Mouse (Mus musculus): ENCODE results near the gene Hmx3. TPM values are rescaled to one million over a fixed set of nuclear protein-coding genes. Genes with fewer than 3 reads are reported as not detected.

Gene Hmx3
- polyA plus RNA-seq, 1 experiment from 2014 or later: not detected

DNA sequence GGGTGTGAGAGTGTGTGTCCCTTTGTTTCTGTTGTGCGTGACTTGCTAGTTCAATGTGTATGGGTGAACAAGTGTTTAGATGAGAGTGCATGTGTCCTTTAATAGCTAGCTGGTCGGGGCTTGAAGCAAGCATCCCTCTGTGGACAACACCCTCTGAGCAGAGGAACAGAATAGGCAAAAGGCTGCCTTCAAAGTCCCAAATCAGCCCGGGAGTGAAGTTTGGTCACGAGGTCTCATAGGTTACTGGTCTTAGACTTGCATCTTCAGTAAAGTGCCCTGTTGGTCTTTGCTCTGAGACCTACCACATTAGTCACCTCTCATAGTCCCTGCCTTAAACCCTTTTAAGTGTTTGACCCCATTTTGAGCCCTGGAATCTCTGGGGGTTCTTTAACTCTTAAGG is 8.8 kb downstream of the Hmx3 start:
- Histone ChIP-seq H3K27me3 (ENCODE audit: low read depth, poor library complexity, severe bottlenecking) (peaks cover 100% of the 10 kb centered on the region), H3K27ac (replicated peaks) (no peak overlapping the region), H3K4me1 (peaks cover 39% of the 10 kb centered on the region), H3K9me3 (replicated peaks) (no peaks in the 10 kb centered on the region), H3K4me3 (no peak overlapping the region), H3K36me3 (no peaks in the 10 kb centered on the region)
- 2% methylated on average over 4 of the region's 4 CpGs for WGBS
- peak; percentile 35 for DNase-seq (ENCODE audit: low spot score)

DNA sequence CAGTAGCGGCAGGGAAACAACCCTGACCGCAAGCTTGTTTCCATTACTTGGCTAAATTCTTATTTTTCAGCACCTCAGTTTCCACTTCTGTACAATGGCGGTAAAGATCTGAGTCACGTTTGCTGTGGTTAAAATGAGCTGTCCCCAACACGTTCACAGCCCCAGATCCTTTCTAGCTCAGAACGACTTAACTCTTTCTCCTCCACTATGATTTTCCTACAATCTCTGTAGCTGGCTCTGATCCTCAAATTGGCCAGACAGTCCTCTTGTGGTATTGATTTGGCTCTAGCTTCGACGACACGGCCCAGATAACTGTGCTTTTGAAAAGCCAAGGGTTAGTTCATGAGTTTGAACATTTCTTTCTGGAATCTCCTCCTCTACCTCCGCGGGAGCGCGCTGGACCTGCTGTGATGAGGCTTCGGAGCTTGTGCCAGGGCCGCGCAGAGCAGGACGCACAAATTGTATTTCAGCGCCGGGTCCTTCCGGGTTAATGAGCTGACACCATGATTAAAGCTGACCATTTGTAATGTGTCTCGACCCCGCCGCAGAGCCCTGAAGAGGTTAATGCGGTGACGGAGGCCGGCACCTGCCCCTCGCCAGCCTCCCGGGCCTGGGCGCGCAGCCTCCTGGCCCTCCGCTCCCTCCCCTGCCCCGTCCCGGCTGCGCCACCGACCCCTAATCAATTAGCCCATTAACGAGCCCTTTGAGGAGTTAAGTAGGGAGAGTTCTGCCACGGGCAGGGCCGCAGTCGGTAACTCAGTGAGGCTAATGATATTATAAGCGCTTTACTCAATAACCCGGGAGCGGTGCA is 9.5 kb downstream of the Hmx3 start:
- Histone ChIP-seq H3K4me1 (peaks cover 46% of the 10 kb centered on the region), H3K36me3 (no peaks in the 10 kb centered on the region), H3K4me3 (0 out of 2 replicates have a peak overlapping the region, but pooled peaks have one; percentile 14), H3K27ac (replicated peaks) (no peak overlapping the region), H3K27me3 (ENCODE audit: low read depth, poor library complexity, severe bottlenecking) (peaks cover 100% of the 10 kb centered on the region), H3K9me3 (replicated peaks) (no peaks in the 10 kb centered on the region)
- under 1% methylated on average over 42 of the region's 42 CpGs for WGBS
- peak; percentile 67 for DNase-seq (ENCODE audit: low spot score)

DNA sequence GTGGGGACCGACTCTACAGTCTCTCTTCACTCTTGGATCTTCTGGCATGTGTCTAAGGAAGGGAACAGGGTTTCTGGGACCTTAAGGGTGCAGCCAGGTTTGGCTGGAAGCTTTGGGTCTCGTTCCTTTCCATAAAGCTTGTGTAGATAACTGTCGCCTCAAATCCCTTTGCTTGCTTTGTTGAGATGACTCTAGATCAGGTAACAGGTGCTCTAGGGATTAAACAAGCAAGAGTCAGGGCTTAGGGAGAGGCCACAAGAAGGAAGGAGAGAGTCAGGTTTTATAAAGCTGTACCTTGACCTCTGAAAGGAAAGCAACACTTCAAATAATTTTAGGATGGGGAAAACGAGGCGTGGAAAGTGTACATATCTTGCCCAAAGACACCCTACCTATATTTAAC is 10.1 kb downstream of the Hmx3 start:
- Histone ChIP-seq H3K27me3 (ENCODE audit: low read depth, poor library complexity, severe bottlenecking) (peaks cover 100% of the 10 kb centered on the region), H3K27ac (replicated peaks) (no peak overlapping the region), H3K36me3 (no peaks in the 10 kb centered on the region), H3K4me1 (peaks cover 49% of the 10 kb centered on the region), H3K4me3 (no peak overlapping the region), H3K9me3 (replicated peaks) (no peaks in the 10 kb centered on the region)
- no peak for DNase-seq (ENCODE audit: low spot score)
- 1% methylated on average over 5 of the region's 5 CpGs for WGBS

DNA sequence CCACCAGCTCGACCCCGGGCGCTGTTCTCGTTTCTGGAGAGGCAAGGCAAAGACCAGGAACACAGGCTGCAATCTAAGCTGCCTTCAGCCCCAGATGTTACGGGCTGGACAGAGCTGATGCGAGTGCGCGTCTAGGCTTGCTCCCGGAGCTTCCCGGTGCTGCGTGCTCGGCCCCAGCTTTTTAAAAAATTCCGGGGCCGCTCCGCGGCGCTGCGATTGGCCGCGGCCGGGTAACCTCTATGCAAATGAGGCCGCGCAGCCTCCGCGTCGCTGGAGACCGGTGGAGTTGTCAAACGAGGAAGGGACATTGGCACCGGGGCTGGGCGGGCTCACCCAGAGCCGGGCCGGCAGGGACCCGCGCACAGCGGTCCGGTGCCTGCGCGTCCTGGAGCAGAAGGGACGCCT is 11.1 kb downstream of the Hmx3 start:
- H3K27ac ChIP-seq (replicated peaks): peak overlapping the region; percentile 46
- under 1% methylated on average over 39 of the region's 39 CpGs for WGBS
- peak; percentile 80 for DNase-seq (ENCODE audit: low spot score)

DNA sequence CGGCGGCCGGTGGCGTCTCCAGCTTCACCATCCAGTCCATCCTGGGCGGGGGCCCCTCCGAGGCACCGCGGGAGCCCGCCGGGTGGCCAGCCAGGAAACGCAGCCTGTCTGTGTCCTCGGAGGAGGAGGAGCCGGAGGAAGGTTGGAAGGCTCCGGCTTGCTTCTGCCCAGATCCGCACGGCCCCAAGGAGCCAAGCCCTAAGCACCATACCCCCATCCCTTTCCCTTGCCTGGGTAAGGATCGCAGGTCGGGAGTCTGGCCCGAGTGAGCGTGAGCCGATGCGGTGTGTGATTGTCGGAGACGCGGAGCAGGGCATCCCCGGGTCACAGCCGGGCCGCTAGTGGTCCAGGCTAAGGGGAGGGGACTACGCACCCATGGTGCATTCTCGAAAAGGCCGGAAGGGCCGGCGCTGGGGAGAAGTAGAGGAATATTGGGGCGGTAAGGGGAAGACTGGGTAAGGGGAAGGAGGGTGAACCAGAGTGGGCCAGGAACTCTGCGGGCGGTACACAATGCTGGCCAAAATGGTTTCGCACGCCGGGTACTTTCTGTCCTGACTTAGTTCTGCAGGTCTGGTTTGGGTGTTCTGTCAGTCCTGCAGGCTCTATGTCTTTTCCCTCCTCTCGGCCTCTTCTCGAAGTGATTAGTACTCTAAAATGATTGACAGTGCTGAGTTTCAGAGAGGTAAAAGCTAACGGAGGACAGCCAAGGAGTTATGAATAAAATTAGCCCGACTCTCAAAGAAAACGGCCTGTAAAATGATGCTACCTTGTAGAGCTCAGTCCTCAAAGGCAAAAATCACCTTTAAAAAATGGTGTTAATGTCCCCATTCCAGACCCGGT is 11.9 kb downstream of the Hmx3 start:
- H3K9me3 ChIP-seq (replicated peaks): no peaks in the 10 kb centered on the region
- H3K4me3 ChIP-seq: peak overlapping the region; percentile 59
- peaks cover 49% of the 10 kb centered on the region for H3K4me1 ChIP-seq
- no peaks in the 10 kb centered on the region for H3K36me3 ChIP-seq
- under 1% methylated on average over 45 of the region's 45 CpGs for WGBS
- peak overlapping the region; percentile 46 for H3K27ac ChIP-seq (replicated peaks)
- DNase-seq (ENCODE audit: low spot score): peak; percentile 68
- peaks cover 100% of the 10 kb centered on the region for H3K27me3 ChIP-seq (ENCODE audit: low read depth, poor library complexity, severe bottlenecking)

More for the DNA sequence above, 11.1 kb downstream of the Hmx3 start:
- Histone ChIP-seq H3K4me1 (peaks cover 49% of the 10 kb centered on the region), H3K9me3 (replicated peaks) (no peaks in the 10 kb centered on the region), H3K27me3 (ENCODE audit: low read depth, poor library complexity, severe bottlenecking) (peaks cover 100% of the 10 kb centered on the region), H3K4me3 (peak overlapping the region; percentile 59), H3K36me3 (no peaks in the 10 kb centered on the region)

DNA sequence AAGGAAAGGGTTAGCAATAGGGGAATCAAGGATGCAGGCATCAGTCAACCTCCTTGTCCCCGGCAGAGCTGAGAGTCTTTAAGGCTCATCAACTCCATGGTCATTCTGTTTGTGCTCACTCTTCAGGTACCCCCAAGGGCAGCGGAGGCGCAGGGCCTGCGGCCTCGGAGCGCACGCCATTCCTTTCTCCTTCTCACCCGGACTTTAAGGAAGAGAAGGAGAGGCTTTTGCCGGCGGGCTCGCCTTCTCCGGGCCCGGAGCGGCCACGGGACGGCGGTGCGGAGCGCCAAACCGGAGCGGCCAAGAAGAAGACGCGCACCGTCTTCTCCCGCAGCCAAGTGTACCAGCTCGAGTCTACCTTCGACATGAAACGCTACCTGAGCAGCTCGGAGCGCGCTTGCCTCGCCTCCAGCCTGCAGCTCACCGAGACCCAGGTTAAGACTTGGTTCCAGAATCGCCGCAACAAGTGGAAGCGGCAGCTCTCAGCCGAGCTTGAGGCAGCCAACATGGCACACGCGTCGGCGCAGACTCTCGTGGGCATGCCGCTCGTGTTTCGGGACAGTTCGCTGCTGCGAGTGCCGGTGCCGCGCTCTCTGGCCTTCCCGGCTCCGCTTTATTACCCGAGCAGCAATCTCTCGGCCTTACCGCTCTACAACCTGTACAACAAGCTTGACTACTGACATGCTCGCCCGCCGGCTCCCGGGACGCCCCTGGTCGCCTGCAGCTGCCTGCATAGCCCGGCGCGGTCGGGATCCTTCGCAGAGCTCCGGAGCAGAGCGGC is 12.8 kb downstream of the Hmx3 start:
- no peak overlapping the region for H3K27ac ChIP-seq (replicated peaks)

DNA sequence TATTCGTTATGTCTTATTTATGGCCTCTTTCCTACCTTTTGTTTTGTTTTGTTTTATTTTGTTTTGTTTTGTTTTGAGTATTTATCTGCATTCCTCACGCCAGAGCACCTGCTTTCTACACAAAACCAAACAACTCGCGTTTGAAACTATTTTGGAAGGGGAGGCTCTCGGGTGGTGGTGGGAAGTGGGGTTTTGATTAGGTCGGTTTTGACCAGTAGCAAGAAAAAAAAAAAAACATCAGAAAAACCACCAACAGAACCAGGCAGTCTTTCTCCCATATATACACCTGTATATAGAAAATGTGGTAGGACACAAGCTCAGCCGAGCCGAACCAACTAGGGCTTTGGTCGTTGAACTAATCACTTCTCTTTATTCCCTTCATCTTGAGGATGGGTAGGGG is 13.4 kb downstream of the Hmx3 start:
- H3K9me3 ChIP-seq (replicated peaks): no peaks in the 10 kb centered on the region
- no peaks in the 10 kb centered on the region for H3K36me3 ChIP-seq
- no peak overlapping the region for H3K4me3 ChIP-seq
- H3K4me1 ChIP-seq: peaks cover 50% of the 10 kb centered on the region
- DNase-seq (ENCODE audit: low spot score): no peak
- peaks cover 86% of the 10 kb centered on the region for H3K27me3 ChIP-seq (ENCODE audit: low read depth, poor library complexity, severe bottlenecking)
- WGBS: 2% methylated on average over 9 of the region's 9 CpGs
- H3K27ac ChIP-seq (replicated peaks): no peak overlapping the region

More for the DNA sequence above, 12.8 kb downstream of the Hmx3 start:
- no peaks in the 10 kb centered on the region for H3K9me3 ChIP-seq (replicated peaks)
- under 1% methylated on average over 68 of the region's 68 CpGs for WGBS
- peak overlapping the region; percentile 32 for H3K4me3 ChIP-seq
- peaks cover 93% of the 10 kb centered on the region for H3K27me3 ChIP-seq (ENCODE audit: low read depth, poor library complexity, severe bottlenecking)
- peaks cover 49% of the 10 kb centered on the region for H3K4me1 ChIP-seq
- DNase-seq (ENCODE audit: low spot score): peak; percentile 66
- H3K36me3 ChIP-seq: no peaks in the 10 kb centered on the region

DNA sequence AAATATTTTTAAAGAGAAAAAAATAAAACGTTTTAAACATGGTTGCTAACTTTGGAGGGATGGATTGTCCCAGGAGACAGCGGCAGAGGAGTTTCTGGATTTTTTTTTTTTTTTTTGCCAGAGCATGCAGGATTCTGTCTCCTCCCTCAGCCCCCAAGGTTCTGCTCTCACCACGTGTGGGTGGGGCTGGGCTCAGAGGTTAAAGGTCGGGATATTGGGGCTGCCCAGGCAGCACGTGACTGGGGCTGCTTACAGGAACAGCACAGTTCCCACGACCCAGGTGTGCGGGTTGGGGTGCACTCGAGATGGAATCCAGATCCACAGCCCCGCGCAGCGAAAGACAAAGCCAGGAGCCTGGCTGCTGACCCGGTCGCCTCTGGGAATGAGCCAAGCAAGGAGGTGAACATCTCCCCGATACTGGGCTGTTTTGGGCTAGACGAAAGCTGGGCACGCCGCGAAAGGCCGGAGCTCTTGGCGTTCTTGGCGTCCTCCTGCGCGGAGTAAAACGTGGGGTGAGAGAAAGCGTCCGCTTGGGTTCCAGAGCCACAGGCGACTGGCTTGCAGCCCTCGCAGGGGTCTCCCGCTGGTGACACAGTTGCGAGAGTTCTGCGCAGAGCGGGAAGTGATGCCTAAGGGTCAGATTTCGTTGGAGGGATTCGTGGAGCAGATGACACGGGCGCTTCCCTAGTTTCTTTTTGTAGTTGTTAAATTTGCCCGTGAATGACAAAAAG is 14.0 kb downstream of the Hmx3 start:
- Histone ChIP-seq H3K9me3 (replicated peaks) (no peaks in the 10 kb centered on the region), H3K36me3 (peaks cover under 1% of the 10 kb centered on the region), H3K27me3 (ENCODE audit: low read depth, poor library complexity, severe bottlenecking) (peaks cover 80% of the 10 kb centered on the region), H3K4me3 (peak overlapping the region; percentile 34), H3K4me1 (peaks cover 56% of the 10 kb centered on the region), H3K27ac (replicated peaks) (no peak overlapping the region)
- under 1% methylated on average over 37 of the region's 37 CpGs for WGBS
- DNase-seq (ENCODE audit: low spot score): peak; percentile 66

DNA sequence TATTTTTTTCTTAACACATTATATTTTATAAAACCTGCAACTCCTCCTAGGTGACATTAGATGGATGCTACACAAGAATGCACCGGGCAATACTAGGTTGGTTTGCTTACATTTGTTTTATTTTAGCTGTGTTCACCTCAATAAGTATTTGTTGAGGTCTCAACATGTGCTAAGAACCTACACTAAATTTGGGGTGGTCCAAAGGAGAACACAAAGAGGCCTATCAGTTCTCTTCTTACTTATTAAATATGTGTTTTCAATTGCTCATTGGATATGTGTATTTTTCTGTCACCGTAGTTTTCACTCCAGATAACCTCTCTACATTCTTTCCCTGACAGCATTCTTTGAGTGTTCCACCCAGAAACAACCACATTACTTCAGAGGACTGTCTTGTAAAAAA is 15.1 kb downstream of the Hmx3 start:
- Histone ChIP-seq H3K9me3 (replicated peaks) (no peaks in the 10 kb centered on the region), H3K27me3 (ENCODE audit: low read depth, poor library complexity, severe bottlenecking) (peaks cover 70% of the 10 kb centered on the region), H3K4me1 (peaks cover 61% of the 10 kb centered on the region), H3K36me3 (peaks cover 11% of the 10 kb centered on the region), H3K4me3 (no peak overlapping the region), H3K27ac (replicated peaks) (no peak overlapping the region)
- DNase-seq (ENCODE audit: low spot score): no peak
- WGBS: 33% methylated on average over 2 of the region's 2 CpGs

DNA sequence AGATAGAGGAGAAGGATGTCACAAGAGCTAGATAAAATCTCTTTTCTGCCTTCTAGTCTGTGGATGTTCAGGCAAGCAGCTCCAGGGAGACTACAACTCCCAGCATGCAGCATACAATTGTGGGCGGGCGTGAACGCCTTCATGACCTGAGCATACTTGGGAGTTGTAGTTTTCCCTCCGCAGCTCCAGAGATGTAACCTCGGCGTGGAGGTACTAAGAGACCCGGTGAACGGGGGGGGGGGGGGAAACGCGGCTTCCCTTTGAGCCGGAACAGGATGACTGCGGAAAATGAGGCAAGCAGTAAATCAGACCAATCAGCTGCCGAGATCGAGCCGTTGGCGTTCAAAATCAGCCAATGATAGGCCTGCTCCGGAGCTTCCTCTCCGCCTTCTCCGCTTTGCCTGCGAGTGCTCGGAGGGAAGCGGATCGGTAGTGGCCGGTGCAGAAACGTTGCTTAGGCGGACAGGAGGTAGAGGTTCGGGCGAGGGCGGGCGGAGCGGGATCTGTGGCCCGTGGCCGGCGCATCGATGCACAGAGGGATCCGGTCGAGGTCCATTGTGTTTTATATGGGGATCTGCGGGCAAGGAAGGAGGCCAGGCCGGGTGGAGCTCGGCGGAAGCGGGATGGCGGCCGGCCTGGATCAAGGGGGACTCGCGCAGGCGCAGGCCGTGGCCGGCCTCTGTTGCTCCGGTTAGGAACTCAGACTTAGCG is 17.5 kb downstream of the Hmx3 start, which contains the start of gene Bub3:
Gene Bub3, plus strand, starts transcription at position 237 of the 711 bp plus-strand sequence.
- Histone ChIP-seq H3K36me3 (peaks cover 35% of the 10 kb centered on the region), H3K27me3 (ENCODE audit: low read depth, poor library complexity, severe bottlenecking) (peaks cover 46% of the 10 kb centered on the region), H3K4me1 (peaks cover 45% of the 10 kb centered on the region), H3K27ac (replicated peaks) (peak within 1 kb of the TSS; percentile 98), H3K9me3 (replicated peaks) (no peaks in the 10 kb centered on the region), H3K4me3 (peak within 1 kb of the TSS; percentile 88)
- peak; percentile 94 for DNase-seq (ENCODE audit: low spot score)
- 0% methylated on average over 46 of the region's 51 CpGs for WGBS

DNA sequence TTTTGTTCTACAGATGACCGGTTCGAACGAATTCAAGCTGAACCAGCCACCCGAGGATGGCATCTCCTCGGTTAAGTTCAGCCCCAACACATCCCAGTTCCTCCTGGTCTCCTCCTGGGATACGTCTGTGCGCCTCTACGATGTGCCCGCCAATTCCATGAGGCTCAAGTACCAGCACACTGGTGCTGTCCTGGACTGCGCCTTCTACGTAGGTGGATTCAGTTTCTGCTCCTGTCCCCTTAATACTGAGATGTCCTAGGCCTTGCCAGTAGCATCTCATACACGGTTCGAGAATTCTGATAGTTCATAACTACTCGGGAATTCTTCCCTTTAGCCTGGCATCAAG is 18.0 kb downstream of the Hmx3 start:
- Histone ChIP-seq H3K9me3 (replicated peaks) (no peaks in the 10 kb centered on the region), H3K4me3 (peak overlapping the region; percentile 88), H3K36me3 (peaks cover 40% of the 10 kb centered on the region), H3K27me3 (ENCODE audit: low read depth, poor library complexity, severe bottlenecking) (peaks cover 41% of the 10 kb centered on the region), H3K4me1 (peaks cover 40% of the 10 kb centered on the region), H3K27ac (replicated peaks) (peak overlapping the region; percentile 98)
- WGBS: under 1% methylated on average over 14 of the region's 14 CpGs
- no peak for DNase-seq (ENCODE audit: low spot score)
